Mouse (Mus musculus) cerebellum, adult 11 months (tissue): Measurements from ENCODE around the gene Ldb3.
A peak's percentile ranks its signal among the peaks of the same experiment; 100 is the strongest.

Source experiments
- DNase-seq: peaks from one replicate; pipeline ENCODE4 v3.0.0; 2022

The Ldb3 gene

DNA sequence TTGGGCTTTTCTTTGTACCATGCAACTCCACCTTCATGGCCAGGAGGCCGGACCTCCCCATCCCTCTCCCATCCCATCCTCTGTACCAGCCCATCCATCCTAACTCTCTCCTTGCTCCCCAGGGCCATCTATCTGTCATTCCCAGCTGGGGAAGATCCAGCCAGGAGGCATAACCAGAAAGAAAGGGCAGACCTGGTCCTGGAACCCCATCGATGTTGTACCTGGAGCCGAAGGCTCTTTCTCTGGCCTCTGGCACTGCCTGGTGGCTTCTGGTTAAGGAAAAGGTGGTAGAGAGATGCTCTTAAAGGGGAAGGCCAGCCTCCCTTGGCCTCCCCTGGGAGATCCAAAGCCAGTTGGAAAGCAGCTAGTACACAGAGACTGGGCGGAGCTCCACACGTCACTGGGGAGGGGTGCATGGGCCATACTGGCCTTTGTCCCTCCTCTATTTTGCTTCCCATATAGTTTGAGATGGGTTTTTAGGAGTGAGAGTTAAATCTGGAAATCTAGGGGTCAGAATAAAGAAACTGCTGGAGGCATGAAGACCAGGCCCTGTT, 1.6 kb upstream of the Ldb3 start:
- no peak for DNase-seq

DNA sequence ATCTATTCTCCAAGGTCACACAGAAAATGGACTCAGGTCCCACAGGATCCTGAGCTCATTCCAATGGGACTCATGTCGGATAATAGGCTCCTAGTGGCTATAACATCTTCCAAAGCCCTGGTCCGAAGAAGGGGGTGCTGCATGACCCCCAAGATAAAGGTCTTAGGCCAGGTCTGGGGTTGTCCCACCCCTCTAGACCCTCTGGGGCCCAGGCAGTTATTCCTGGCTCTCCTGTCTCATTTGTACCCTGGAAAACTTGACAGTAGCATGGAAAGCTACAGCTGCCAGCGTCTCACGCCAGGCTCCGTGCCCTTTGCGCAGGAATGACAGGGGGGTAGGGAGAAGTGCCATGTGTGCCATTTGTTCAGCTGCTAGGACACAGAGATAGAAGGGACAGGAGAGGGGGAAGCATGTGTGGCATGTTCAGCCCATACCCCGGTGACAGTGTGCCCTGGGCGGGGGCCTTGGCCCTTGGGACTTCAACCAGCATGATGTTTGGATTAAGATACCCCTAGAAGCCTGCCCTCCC, 767 bp upstream of the Ldb3 start:
- DNase-seq: no peak

DNA sequence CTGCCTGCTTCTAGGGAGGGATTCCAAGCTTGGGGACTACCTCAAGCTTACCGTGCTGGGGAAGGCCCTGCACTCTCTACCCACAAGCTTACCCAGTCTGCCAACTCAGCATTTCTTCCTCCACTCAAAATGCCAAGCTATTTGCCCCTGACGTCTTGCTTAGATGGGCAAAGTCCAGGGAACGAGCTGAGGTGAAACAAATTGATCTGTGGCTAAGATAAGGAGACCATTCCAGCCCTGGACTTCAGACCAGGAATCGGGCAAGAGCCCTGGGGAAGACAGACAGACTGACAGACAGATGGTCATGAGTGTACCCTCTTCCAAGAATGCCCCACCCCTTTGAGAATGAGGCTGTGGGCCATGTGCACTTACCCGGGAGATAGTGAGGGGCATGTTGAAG, 477 bp downstream of the Ldb3 start:
- no peak for DNase-seq

DNA sequence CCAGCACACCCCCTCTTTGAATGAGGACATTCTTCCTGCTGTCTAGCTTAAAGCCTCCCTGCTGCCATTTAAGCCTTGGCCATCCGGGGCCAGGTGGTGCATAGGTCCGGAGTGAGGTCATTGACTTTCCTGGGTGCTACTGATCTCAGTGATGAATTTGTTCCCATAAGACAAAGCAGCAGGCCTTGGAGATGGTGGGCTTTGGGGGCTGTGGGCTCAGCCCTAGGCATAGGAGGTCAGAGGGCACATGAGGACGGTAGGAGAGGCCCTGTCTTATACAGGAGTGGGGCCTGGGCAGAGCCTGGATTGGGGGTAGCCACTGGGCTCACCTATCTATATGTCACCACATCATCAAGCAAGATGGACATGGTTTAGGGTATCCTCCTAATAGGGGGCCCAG, 1.6 kb downstream of the Ldb3 start:
- no peak for DNase-seq

DNA sequence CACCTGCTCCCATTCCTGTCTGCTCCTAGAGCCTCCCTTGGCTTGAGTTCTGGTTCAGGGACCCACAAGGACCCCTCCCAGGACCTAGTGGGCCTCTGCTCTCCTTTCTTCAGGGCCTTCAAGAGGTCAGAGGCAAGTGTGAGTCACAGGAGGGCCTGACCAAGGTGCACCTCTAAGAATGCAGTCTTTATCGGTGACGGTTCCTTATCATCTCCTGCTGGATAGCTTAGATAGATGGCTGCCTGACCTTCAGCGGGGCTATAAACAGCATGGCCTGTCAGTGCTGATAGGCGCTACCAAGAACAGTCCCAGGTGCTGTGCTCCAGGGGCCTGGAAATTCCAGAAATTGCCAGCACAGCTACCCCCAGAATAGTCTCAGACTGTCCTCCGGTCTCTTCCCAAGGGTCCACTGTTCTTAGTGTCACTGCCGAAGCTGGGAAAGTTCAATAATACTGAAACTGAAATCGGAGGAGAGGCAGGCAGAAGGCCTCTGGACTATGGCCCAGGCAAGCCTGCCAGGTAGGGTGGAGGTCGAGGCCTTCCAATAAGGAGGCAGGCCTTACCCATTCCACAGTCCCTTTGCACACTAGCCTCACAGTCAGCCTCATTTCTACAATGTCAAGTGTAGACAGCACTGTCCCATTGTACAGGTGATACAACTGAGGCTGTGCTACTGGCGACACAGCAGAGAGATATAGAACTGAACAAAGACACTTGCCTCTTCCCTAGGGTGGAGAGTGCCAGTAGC, 3.0 kb downstream of the Ldb3 start:
- DNase-seq: no peak

DNA sequence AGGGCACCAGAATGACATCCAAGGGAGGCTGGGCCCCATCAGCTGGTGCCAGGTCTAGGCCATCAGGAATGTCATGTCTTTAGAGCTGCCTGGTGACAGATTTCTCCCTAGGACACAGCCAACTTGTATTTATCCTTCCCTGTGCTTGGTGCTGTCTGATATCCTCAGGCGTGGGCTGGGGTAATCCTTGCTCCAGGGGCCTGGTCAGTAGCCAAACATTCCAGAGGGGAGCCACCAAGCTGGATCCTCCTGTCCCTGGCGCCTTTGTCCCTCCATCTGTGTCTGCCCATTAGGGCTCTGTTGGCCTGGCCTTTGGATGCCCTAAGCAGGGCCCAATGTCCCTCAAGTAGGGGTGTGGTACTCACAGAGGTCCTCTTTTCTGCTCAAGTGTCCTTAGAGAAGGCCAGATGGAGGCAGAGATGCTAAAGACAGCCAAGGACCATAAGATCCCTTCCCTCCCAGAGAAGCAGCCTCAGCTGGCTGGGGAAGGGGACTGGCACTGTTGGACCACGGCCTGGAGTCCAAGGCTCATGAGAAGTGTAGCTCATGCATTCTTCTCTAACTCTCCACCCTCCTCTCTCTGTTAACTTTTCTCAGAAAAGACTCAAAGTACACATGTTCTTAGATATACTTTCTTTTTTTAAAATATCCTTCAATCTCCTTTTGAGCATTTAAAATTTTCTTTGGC, 5.6 kb downstream of the Ldb3 start:
- no peak for DNase-seq

DNA sequence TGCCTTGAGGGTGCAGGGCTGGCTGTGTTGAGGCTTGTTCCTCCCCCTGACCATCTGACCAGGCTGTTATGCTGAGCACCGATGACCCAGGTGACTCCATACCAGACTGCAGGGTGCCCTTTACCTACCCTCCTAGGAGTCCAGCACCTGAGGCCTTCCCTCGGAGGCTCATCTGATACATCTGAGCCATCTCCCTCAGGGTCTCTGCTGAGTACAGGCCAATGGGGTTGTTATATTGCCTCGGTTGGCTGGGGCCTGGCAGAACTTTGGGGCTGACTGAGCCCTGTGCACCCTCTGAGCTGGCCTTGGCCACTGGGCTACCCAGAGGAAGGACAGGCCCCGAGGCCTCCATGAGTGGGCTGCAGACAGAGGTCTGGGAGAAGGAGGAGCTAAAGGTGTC, 11.6 kb downstream of the Ldb3 start:
- DNase-seq: no peak

DNA sequence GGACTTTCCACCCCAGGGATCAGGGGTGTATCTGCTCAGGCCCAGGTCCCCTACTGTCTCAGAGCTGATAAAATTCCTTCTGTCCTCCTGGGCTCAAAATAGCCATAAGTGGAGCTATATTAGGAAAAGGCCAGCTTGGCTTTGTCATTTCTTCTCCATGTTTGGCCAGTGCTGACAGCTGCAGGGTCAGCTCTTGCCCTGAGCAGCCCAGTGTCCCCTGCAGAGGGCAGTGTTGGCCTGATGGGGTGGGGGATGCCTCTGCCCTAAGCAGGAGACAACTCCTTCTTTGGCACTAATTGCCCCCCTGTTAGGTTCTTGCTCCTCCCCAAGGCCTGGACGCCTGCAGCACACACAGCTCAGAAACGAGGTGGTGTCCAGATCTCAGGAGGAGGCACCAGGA, 14.4 kb downstream of the Ldb3 start:
- no peak for DNase-seq

DNA sequence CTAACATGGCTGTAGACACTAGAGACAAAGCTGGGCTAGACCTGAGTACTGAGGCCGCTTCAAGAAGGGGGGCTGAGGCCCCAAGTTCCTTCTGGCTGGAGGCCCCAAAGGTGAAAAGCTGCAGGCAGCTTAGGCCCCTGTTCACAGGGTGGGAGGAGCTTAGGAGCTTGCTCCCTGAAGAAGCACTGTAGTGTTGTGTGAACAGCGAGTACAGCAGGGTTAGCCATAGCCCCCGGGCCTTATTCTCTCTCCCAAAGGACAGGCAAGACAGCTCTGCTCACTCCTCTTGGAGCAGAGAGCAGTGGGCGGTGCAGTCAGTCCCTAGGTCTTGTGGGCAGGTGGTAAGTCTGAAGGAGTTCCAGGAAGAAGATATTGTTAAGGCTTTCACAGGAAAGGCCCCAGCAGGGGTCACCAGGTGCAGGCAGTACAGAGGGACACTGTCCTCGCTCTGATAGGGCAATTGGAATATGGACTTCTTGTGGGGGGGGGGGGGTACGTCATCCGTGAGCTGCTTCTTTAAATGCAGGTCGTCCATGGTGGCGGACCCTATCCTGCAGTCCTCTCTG, 15.1 kb downstream of the Ldb3 start:
- no peak for DNase-seq

DNA sequence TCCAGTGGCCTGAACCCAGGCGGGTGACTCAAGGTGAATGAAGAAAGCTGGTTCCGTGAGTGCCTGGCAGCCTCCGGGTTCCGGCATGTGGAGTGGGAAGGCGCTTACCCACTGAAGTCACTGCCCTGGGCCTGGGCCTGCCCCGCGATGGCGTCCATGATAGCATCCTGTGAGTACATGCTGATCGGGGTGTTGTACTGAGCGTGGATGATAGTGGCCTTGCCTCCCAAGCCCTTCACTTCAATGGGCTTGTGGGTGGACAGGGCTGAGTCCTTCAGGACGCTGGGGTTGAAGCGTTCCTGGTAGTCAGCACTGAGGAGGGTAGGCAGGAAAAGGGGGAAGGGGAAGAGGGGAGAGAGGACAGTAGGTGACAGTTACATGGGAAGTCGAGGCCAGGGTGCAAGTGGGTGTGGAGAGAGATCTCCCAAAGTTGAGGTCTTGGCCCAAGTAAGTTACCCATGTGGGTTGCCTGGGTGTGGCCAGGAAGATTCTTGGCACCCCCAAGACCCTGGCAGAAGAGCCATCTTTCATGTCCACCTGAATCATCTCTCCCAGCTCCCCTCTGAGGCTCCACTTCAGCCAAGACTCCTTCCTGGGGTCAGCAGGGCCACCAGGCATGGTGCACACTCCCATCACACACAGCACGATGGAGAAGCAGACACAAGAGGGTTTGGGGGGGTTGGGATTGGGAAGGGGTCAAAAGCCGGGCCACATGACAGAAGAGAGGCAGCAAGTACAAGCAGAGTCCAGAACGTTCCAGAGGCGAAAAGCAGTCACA, 16.7 kb downstream of the Ldb3 start:
- no peak for DNase-seq

DNA sequence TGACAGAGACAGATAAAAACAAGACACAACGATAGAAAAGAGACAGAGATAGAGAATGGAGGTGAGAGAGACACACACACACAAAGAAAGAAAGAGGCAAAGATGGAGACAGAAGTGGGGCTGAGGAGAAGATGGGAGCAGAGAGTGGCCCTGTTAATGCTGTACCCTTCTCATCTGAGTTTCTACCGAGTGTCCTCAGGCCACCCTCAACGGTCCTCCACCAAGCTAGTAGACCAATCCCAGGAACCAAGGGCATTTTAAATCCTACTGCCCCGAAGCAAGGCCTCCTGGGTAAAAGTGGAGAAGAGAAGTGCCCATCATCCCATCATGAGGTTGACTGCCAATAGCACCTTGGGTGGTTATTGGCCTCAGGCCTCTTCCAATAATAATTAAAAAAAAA, 17.6 kb downstream of the Ldb3 start:
- DNase-seq: no peak

DNA sequence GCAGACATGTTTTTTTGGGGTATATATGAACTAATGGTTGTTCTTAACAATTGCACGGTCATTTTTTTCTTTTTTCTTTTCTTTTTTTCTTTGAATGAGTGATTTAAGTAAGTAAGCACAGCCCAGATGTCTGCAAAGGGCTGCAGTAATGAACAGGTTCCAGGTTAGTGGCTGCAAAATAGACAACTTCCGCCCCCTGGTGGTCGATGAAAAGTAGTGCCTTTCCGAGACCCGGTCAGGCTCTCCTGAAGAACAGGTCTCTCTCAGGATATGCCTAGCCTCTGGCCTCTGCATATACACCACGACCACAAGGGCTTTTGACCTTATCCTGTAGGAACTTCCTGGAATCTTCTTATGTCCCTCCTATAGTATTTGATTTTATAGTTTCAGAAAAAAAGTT, 18.2 kb downstream of the Ldb3 start:
- peak; percentile 78 for DNase-seq

DNA sequence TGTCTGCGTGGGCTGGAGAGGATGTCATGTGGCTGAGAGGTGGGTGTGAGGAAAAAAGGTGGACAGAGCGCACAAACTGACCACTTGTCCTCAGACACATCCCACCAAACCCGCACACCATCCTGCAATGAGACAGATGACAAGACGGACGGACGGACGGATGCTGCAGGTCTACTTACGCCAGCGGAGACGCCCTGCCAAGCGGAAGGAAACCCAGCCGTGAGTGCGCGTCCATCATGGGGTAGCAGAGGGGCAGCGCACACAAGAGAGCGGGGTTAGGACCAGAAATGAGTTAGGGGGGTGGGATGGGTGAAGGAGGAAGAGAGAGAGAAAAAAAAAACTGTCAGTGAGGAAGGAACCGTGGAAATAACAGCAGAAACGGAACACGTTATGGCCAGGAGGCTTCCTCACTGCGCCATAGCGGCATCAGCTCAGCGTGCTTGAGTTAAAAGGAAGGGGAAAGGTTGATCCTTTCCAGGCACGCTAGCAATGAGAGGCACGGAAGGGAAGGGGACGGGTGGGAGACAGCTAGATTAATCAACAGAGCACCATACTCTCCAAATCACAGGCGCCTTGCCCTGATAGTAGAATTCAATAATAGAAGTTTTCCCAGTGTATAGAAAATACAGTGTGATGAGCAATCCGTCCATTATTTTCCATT, 18.8 kb downstream of the Ldb3 start:
- DNase-seq: no peak

DNA sequence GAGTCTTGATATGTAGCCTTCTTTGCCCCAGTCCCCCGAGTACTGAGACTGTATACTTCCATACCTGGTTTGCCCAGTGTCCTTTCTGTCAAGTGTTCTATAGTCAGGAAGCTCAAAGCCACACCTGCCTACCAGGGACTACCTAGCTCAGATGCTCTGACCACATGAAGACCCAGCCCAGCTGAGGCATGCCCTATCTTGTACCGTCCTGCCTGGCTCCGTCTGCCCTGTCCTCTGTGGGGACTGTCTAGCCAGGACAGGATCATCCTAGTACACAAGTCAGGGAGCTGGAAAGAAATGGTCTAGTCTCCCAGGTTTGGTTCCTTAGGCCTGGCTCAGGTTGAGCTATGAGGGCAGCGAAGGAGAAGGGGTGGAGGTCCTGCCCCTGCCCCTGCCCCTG, 19.9 kb downstream of the Ldb3 start:
- DNase-seq: no peak

DNA sequence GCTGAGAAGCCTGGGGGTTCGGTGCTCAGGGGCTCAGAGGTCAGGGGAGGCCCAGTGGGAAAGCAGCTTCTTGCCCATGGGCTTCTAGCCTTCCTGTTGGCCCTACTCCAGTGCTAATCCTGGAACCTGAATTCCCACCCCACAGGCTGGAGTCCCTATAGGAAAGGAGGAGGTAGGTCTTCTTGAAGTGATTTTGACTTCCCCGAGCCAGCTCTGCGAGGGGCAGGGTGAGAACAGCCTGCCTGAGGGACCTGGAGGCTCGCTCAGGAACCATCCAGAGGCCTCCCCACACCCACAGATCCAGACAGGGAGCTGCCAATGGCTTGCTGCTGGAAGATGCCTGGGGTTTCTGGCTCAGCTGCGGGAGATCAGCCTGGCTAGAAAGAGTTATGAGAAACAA, 20.8 kb downstream of the Ldb3 start:
- no peak for DNase-seq

DNA sequence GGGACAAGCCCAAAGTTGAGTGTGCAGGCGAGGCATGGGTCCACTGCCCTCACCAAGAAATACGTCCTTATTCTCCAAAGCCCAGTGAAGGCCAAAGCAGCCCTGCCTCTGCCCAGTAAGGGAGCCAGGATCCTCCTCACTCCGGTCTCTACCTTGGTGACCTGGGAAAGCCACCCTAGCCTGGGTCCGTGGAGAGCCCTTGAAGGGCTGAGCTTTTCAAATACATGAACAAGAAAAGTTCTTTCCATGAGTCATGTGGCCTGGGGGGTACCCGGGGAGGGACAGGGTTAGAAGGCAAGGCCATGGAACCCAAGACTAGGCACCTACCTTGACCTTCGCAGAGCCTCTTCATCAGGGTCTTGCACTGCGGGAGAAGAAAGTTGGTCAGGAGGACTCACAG, 22.0 kb downstream of the Ldb3 start:
- no peak for DNase-seq

DNA sequence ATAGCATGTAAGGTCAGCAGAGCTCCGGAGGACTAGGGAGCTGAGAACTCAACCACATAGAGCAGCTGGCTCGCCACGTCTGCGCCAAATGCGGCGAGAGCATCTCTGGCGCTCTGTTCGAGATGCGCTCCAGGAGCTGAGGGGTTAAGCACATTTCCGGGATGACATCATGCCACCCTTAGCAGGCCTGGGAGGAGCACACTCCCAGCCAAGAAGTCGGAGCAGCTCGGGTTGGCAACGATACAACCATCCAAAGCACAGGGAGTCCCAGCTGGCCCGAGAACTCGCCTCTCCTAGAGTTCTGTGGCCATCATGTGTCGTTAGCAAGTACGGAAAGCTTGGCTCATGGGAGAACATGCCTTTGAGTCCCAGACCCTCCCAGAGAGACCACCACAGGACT, 22.8 kb downstream of the Ldb3 start:
- DNase-seq: no peak

DNA sequence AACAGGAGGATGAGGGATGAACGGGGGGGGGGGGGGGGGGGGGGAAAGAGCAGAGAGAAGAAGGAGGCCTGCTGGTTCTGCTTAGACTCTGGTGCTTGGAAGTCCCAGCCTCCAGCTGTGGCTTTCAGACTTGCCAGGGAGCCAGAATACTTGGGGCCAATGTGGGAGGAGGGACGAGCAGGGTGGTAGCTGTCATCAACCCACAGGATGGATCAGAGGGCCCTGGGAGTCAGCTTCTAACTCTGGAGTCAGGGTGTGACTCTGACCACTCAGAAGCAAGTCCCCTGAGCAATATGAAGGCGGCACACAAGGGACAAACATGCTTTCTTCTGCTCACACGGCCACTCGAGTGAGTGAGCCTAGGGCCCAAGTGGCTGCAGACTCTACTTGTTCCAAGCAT, 23.8 kb downstream of the Ldb3 start:
- no peak for DNase-seq

DNA sequence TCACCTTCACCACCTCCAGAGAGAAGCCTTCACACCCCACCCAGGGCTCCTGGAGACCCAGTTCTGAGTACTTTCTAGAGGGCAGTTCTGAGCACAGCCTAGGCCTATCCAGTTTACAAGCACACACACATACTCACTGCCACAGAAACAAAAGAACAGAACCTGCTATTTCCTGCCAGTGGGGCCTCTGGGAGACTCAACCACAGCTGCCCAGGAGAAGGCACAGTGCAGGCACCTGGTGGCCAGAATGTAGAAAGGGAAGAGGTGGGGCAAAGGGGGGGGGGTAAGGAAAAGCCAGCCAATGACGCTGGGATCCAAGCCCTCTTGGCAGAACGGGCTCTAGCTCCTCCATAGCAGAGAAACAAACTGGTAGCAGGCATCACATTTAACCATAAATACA, 26.1 kb downstream of the Ldb3 start:
- DNase-seq: no peak

DNA sequence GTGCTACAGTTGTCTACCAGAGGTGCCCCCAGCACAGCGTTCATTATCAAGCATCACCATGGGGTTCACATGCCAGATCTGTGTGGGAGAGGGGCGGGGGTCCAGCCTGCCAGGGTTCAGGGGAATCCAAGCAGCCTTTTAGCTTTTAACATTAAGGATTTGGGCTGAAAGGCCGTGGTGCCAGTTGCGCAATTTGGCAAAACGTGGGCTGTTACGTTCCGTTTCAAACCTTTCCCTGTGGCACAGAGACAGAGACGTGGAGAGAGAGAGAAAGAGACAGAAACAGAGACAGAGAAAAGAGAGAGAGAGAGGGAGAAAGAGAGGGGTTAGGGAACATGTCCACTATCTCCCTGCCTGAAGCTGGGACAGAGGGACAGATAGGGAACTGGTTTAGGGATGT, 26.8 kb downstream of the Ldb3 start:
- DNase-seq: no peak

DNA sequence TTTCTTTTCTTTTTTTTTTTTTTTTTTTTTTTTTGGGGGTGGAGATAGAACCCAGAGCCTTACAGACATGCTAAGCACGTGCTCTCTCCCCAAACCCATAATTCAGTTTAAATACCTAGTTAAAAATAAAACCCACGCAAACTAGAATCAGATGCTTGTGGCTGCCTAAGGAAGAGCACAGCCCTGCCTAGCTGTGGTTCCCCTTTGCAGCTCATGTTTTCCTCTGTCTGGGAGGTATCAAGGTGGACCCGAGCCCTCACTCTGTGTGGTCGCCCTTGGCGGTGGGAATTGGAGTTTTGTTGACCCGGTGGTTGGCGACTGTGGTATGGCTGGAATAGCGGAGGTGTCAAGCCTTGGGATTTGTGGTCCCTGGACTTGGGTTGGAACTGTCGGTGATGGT, 29.5 kb downstream of the Ldb3 start:
- no peak for DNase-seq

DNA sequence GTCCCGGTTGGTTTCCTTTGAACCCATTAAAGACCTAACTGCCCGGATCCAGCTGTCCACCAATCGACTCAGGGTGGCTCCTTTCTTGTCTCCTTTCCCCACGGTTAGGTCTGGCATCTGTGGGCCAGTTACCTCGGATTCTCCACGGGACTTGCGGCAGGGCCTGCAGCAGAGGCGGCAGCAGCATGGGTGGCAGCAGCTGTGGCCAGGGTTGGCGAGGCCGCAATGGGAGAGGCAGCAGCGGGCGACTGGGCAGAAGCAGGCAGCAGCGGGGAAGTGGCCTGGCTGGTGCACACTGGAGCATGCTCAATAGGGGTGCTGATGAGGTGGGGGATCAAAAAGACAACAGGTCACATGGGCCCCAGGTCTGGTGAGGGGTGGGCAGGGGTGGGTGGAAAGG, 33.3 kb downstream of the Ldb3 start:
- DNase-seq: no peak

DNA sequence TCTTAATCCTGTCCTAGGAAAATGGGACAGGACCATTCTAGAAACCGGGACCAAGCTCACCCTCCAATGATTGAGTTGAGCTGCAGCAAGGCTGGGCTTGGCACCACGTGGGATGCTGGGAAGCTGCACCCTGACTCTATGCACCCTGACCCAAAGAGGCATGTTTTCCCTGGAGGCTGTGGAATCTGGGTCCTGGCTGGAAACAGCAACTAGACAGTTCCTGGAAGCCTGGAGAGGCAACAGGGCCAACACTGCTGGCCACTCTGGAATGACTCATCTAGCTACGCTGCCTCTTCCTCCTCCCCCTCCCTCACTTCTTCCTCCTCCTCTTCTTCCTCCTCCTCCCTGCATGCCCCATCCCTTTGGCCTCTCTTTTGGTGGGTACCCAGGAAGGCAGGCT, 34.4 kb downstream of the Ldb3 start:
- DNase-seq: no peak
